Mouse (Mus musculus) spleen, adult 18-20 months (tissue): ENCODE results near the gene Psma6.
"Not testable (repeated sequence)": the region's sequence is repeated elsewhere in the genome, so short reads cannot be mapped to it uniquely, and the experiment has no call there.

ENCODE experiments used
- DNase-seq, 2 experiments: peaks; one replicate each; pipeline ENCODE4 v3.0.0; 2022; ENCODE audit warnings: mixed read lengths in 2 of 2

The Psma6 gene

GRCm38 (mm10) chr12:55384023-55384749 lies at the start of gene Psma6:
Gene Psma6, plus strand, starts transcription at chr12:55384222.
- DNase-seq: no peak

GRCm38 (mm10) chr12:55338490-55338889 lies 45.5 kb upstream of the Psma6 start:
- not testable (repeated sequence) for DNase-seq

GRCm38 (mm10) chr12:55343045-55343444 lies 41.0 kb upstream of the Psma6 start:
- DNase-seq: not testable (repeated sequence)

GRCm38 (mm10) chr12:55343998-55344397 lies 40.0 kb upstream of the Psma6 start:
- DNase-seq: no peak

GRCm38 (mm10) chr12:55344583-55344982 lies 39.4 kb upstream of the Psma6 start:
- no peak for DNase-seq

- DNase-seq: no peak
Observed at GRCm38 (mm10) chr12:55353423-55353822, 30.6 kb upstream of the Psma6 start.

- peak in 1 of 2 experiments; percentile 30 for DNase-seq
Observed at GRCm38 (mm10) chr12:55354904-55355303, 29.1 kb upstream of the Psma6 start.

- no peak for DNase-seq
Observed at GRCm38 (mm10) chr12:55357303-55357702, 26.7 kb upstream of the Psma6 start.

- DNase-seq: no peak
Observed at GRCm38 (mm10) chr12:55360929-55361328, 23.1 kb upstream of the Psma6 start.

GRCm38 (mm10) chr12:55365083-55365482 lies 18.9 kb upstream of the Psma6 start:
- no peak for DNase-seq

- DNase-seq: no peak
Observed at GRCm38 (mm10) chr12:55372424-55373055, 11.5 kb upstream of the Psma6 start.

GRCm38 (mm10) chr12:55376956-55377609 lies 6.9 kb upstream of the Psma6 start:
- DNase-seq: no peak

GRCm38 (mm10) chr12:55377610-55377980 lies 6.4 kb upstream of the Psma6 start:
- DNase-seq: no peak

GRCm38 (mm10) chr12:55384826-55385225 lies 804 bp downstream of the Psma6 start:
- no peak for DNase-seq

GRCm38 (mm10) chr12:55385931-55386330 lies 1.9 kb downstream of the Psma6 start:
- DNase-seq: no peak

- no peak for DNase-seq
Observed at GRCm38 (mm10) chr12:55386456-55386855, 2.4 kb downstream of the Psma6 start.

GRCm38 (mm10) chr12:55387083-55387787 lies 3.2 kb downstream of the Psma6 start:
- DNase-seq: no peak

GRCm38 (mm10) chr12:55387788-55388465 lies 3.9 kb downstream of the Psma6 start:
- no peak for DNase-seq

- peak; percentile 66 to 80 for DNase-seq
Observed at GRCm38 (mm10) chr12:55388478-55388877, 4.5 kb downstream of the Psma6 start.

GRCm38 (mm10) chr12:55389132-55390081 lies 5.4 kb downstream of the Psma6 start:
- peak; percentile 25 to 33 for DNase-seq

GRCm38 (mm10) chr12:55392120-55392519 lies 8.1 kb downstream of the Psma6 start:
- no peak for DNase-seq
